ENCODE assay signal across 10 mouse cellular contexts in the genomic region with DNA sequence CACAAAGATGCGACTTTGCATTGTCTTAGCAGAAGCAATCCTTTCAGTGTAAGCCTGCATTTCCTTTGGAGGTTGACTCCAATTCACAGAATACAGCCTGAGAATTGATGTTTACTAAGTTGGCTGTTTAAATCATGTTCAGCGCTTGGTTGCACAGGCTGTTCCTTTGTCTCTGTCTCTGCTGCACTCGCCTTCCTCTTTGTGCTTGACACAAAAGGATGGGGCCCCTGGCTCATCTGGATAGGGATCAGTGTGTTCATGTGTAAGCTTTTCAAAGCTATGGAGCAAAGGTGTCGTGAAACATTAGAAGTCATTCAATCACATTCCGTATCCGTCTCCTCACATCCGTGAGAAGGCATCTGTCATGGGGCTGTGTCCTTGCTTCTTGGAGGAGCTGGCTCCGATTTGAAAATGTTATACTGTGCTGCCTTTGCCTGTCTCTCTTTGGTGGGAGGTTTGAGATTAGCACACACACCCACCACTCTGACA.
DNase-seq lines count a peak whose midpoint lies in the region; ATAC-seq and TF ChIP-seq lines count a peak whose summit lies in the region.
"Had no signal": no experiment of that assay in that cellular context is flagged by ENCODE, and none has a peak within 500 bp of the region (broad histone marks: within the 10 kb centered on the region; RNA-seq: fewer than 3 reads in every experiment).

No protein-coding gene starts in this region.

- no peaks in the 10 kb centered on the region for H3K9me3 ChIP-seq in heart, embryonic 10.5 days
- H3K9me3 ChIP-seq in stomach, embryonic 16.5 days (replicated peaks; ENCODE audit: control insufficient read depth, low read length): no peaks in the 10 kb centered on the region
- H3K9me3 ChIP-seq in stomach, postnatal 0 days (ENCODE audit: control insufficient read depth, low read length): no peaks in the 10 kb centered on the region
- H3K9me3 ChIP-seq in hindbrain, postnatal 0 days (ENCODE audit: low read length): no peaks in the 10 kb centered on the region
- H3K9me3 ChIP-seq: intestine, embryonic 15.5 days had no signal

- no peak for TF ChIP-seq CTCF in heart, adult 2 months (IDR thresholded peaks at IDR 0.05)
- no peak for TF ChIP-seq CTCF in stomach, postnatal 0 days (IDR thresholded peaks at IDR 0.05; ENCODE audit: low read depth)
- TF ChIP-seq CTCF in hindbrain, postnatal 0 days (IDR thresholded peaks at IDR 0.05; ENCODE audit: low read depth): no peak

- H3K27me3 ChIP-seq in heart, embryonic 10.5 days (ENCODE audit: insufficient read depth, poor library complexity, severe bottlenecking): no peaks in the 10 kb centered on the region
- no peaks in the 10 kb centered on the region for H3K27me3 ChIP-seq in heart, adult 2 months (ENCODE audit: control insufficient read depth, insufficient read depth, low read length)
- no peaks in the 10 kb centered on the region for H3K27me3 ChIP-seq in stomach, embryonic 16.5 days (ENCODE audit: control insufficient read depth, insufficient read depth, low read length)
- H3K27me3 ChIP-seq in stomach, postnatal 0 days (ENCODE audit: control insufficient read depth, insufficient read depth, low read length): no peaks in the 10 kb centered on the region
- no peaks in the 10 kb centered on the region for H3K27me3 ChIP-seq in hindbrain, postnatal 0 days (ENCODE audit: insufficient read depth, low read length)
- H3K27me3 ChIP-seq: intestine, embryonic 15.5 days had no signal

- 71% methylated on average over 8 of the region's 8 CpGs for WGBS in heart, embryonic 10.5 days
- WGBS in heart, adult 2 months: 75% methylated on average over 8 of the region's 8 CpGs
- WGBS in stomach, embryonic 16.5 days: 59% methylated on average over 8 of the region's 8 CpGs
- 56% methylated on average over 8 of the region's 8 CpGs for WGBS in stomach, postnatal 0 days
- WGBS in hindbrain, postnatal 0 days: 20% methylated on average over 8 of the region's 8 CpGs

- peaks cover 6% of the 10 kb centered on the region; the same call in 1 of the 2 replicates for H3K4me1 ChIP-seq in heart, embryonic 10.5 days
- H3K4me1 ChIP-seq in heart, adult 2 months (ENCODE audit: control insufficient read depth, insufficient read depth, low read length): peaks cover 2% of the 10 kb centered on the region; the same call in 1 of the 2 replicates
- peaks cover 6% of the 10 kb centered on the region; the same call in 1 of the 2 replicates for H3K4me1 ChIP-seq in stomach, embryonic 16.5 days (ENCODE audit: control insufficient read depth, insufficient read depth, low read length)
- no peaks in the 10 kb centered on the region for H3K4me1 ChIP-seq in stomach, postnatal 0 days (replicated peaks; ENCODE audit: control insufficient read depth, insufficient read depth)
- no peaks in the 10 kb centered on the region for H3K4me1 ChIP-seq in hindbrain, postnatal 0 days (ENCODE audit: insufficient read depth, low read length)
- H3K4me1 ChIP-seq: intestine, embryonic 15.5 days had no signal

- H3K36me3 ChIP-seq in heart, embryonic 10.5 days: no peaks in the 10 kb centered on the region
- no peaks in the 10 kb centered on the region for H3K36me3 ChIP-seq in heart, adult 2 months (ENCODE audit: control insufficient read depth, insufficient read depth, low read length)
- no peaks in the 10 kb centered on the region for H3K36me3 ChIP-seq in stomach, embryonic 16.5 days (ENCODE audit: control insufficient read depth, insufficient read depth, low read length)
- H3K36me3 ChIP-seq in stomach, postnatal 0 days (ENCODE audit: control insufficient read depth, insufficient read depth, low read length): no peaks in the 10 kb centered on the region
- no peaks in the 10 kb centered on the region for H3K36me3 ChIP-seq in hindbrain, postnatal 0 days (ENCODE audit: insufficient read depth, low read length)
- H3K36me3 ChIP-seq: intestine, embryonic 15.5 days had no signal

- intact Hi-C loops in heart, adult 2 months (cut with DNase I): loop anchor here (1.0 to 5.0 kb wide), 6 partner anchors 65 to 422 kb away; no protein-coding TSS in a partner anchor
- intact Hi-C loops in gastrocnemius, postnatal 36 days (cut with DNase I): loop anchor here (2.0 to 5.0 kb wide), 3 partner anchors 140 to 420 kb away; a partner anchor contains a TSS

- 0 out of 2 replicates have a peak overlapping the region, but pooled peaks have one; percentile 17 for H3K27ac ChIP-seq in heart, embryonic 10.5 days
- no peak overlapping the region for H3K27ac ChIP-seq in heart, adult 2 months
- no peak overlapping the region for H3K27ac ChIP-seq in stomach, embryonic 16.5 days (ENCODE audit: low read length)
- no peak overlapping the region for H3K27ac ChIP-seq in stomach, postnatal 0 days (replicated peaks)
- H3K27ac ChIP-seq in hindbrain, postnatal 0 days: peak overlapping the region; percentile 41
- H3K27ac ChIP-seq: intestine, embryonic 15.5 days; liver, embryonic 14.5 days had no signal

- peak overlapping the region; percentile 22; the same call in 1 of the 2 replicates for H3K4me2 ChIP-seq in stomach, embryonic 16.5 days (ENCODE audit: low read depth, low read length)
- H3K4me2 ChIP-seq in stomach, postnatal 0 days (replicated peaks; ENCODE audit: low read depth): no peak overlapping the region
- H3K4me2 ChIP-seq in hindbrain, postnatal 0 days (ENCODE audit: low read depth, low read length): peak overlapping the region; percentile 1; the same call in 1 of the 2 replicates
- H3K4me2 ChIP-seq: intestine, embryonic 15.5 days had no signal

- no peak for TF ChIP-seq EP300 in heart, adult 2 months (IDR thresholded peaks at IDR 0.05; ENCODE audit: insufficient read depth, low read depth, low read length)
- no peak for TF ChIP-seq EP300 in stomach, postnatal 0 days (optimal IDR thresholded peaks at IDR 0.05)

- ATAC-seq in stomach, embryonic 16.5 days (ENCODE audit: insufficient read depth, low FRiP score): no peak; the same call in 1 of the 2 replicates
- ATAC-seq in stomach, postnatal 0 days (ENCODE audit: low FRiP score, low TSS enrichment): no peak
- peak; percentile 78 for ATAC-seq in hindbrain, postnatal 0 days

- no peak overlapping the region for H3K9ac ChIP-seq in heart, adult 2 months (ENCODE audit: low read depth, low read length)
- H3K9ac ChIP-seq in stomach, embryonic 16.5 days (ENCODE audit: low read length): no peak overlapping the region
- H3K9ac ChIP-seq in stomach, postnatal 0 days (ENCODE audit: low read length): no peak overlapping the region
- no peak overlapping the region for H3K9ac ChIP-seq in hindbrain, postnatal 0 days (replicated peaks; ENCODE audit: low read length)
- H3K9ac ChIP-seq: intestine, embryonic 15.5 days; liver, embryonic 14.5 days had no signal

- DNase-seq in heart, embryonic 10.5 days (ENCODE audit: low spot score): no peak
- no peak for DNase-seq in heart, adult 2 months
- no peak for DNase-seq in stomach, postnatal 0 days (ENCODE audit: low spot score)
- peak; percentile 57 for DNase-seq in hindbrain, postnatal 0 days (ENCODE audit: low spot score)
- no peak for DNase-seq in adrenal gland, adult 8-10 months
- no peak for DNase-seq in cerebellum, adult 11 months
- DNase-seq in gastrocnemius, postnatal 36 days: no peak

- TF ChIP-seq POLR2A in heart, adult 2 months (IDR thresholded peaks at IDR 0.05; ENCODE audit: insufficient read depth, low read depth, low read length): no peak

- H3K4me3 ChIP-seq in heart, embryonic 10.5 days: no peak overlapping the region
- H3K4me3 ChIP-seq in heart, adult 2 months: no peak overlapping the region
- H3K4me3 ChIP-seq in stomach, embryonic 16.5 days (replicated peaks; ENCODE audit: low read length): no peak overlapping the region
- H3K4me3 ChIP-seq in stomach, postnatal 0 days (ENCODE audit: low read depth, low read length): no peak overlapping the region
- no peak overlapping the region for H3K4me3 ChIP-seq in hindbrain, postnatal 0 days (ENCODE audit: low read length)
- H3K4me3 ChIP-seq: intestine, embryonic 15.5 days had no signal

- no peaks in the 10 kb centered on the region for H3K79me2 ChIP-seq in heart, adult 2 months (replicated peaks; ENCODE audit: control insufficient read depth, insufficient read depth, low read length)

Comparison
In these comparisons a context has a peak if more than half of its experiments do, and no peak if none do; other contexts are left out.
1. H3K27ac ChIP-seq: peak in heart, embryonic 10.5 days (single experiment) and hindbrain, postnatal 0 days (single experiment); none in heart, adult 2 months (single experiment), stomach, embryonic 16.5 days (single experiment) and stomach, postnatal 0 days (single experiment).